Mouse (Mus musculus) ES-Bruce4 (cell line): Measurements from ENCODE around the gene Loxl3.

Experiments
- CTCF ChIP-seq: IDR thresholded peaks from one replicate; pipeline ENCODE4 v1.8.1; 2011; ENCODE audit warnings: low read depth, low read length
- POLR2A ChIP-seq: IDR thresholded peaks from one replicate; pipeline ENCODE4 v1.8.1; 2011; ENCODE audit warnings: low read length; ENCODE audit not compliant: insufficient read depth

GRCm38 (mm10) chr6:83053136-83053960 is 19.4 kb downstream of the Loxl3 start:
- TF ChIP-seq CTCF (no peak), POLR2A (no peak)
